18 mouse cellular contexts compared by ENCODE assay signal in genomic region chr1:133844734-133845133, GRCm38 (mm10). TPM values are rescaled to one million over a fixed set of nuclear protein-coding genes. Genes with fewer than 3 reads are reported as not detected.
DNase-seq lines count a peak whose midpoint lies in the region; ATAC-seq lines count a peak whose summit lies in the region.
"Had no signal": no experiment of that assay in that cellular context is flagged by ENCODE, and none has a peak within 500 bp of the region (broad histone marks: within the 10 kb centered on the region; RNA-seq: fewer than 3 reads in every experiment).

No protein-coding gene starts in this region.

- peak overlapping the region; percentile 37 for H3K9ac ChIP-seq in liver, embryonic 13.5 days
- H3K9ac ChIP-seq in liver, embryonic 11.5 days (ENCODE audit: low read depth, low read length) = no peak overlapping the region
- no peak overlapping the region for H3K9ac ChIP-seq in forebrain, embryonic 12.5 days
- H3K9ac ChIP-seq: heart, embryonic 13.5 days had no signal

- 30% methylated on average over 9 of the region's 9 CpGs for WGBS in heart, embryonic 10.5 days
- WGBS in liver, embryonic 13.5 days (ENCODE audit: insufficient replicate concordance) = 43% methylated on average over 9 of the region's 9 CpGs
- 36% methylated on average over 9 of the region's 9 CpGs for WGBS in liver, embryonic 11.5 days
- 30% methylated on average over 9 of the region's 9 CpGs for WGBS in embryonic facial prominence, embryonic 10.5 days
- WGBS in forebrain, embryonic 12.5 days = 40% methylated on average over 9 of the region's 9 CpGs

- ATAC-seq in liver, embryonic 13.5 days (ENCODE audit: low read depth) = no peak
- no peak for ATAC-seq in liver, embryonic 11.5 days (replicated peaks; ENCODE audit: low FRiP score)
- ATAC-seq in megakaryocyte progenitor cell, adult 5-6 weeks (replicated peaks; ENCODE audit: poor library complexity) = 0 out of 2 replicates have a peak, but pooled peaks have one; percentile 36
- ATAC-seq in forebrain, embryonic 12.5 days (ENCODE audit: low FRiP score) = no peak
- ATAC-seq: forebrain, embryonic 16.5 days had no signal

- H3K27ac ChIP-seq in heart, embryonic 10.5 days = 0 out of 2 replicates have a peak overlapping the region, but pooled peaks have one; percentile 1
- H3K27ac ChIP-seq in liver, embryonic 13.5 days = peak overlapping the region; percentile 80
- no peak overlapping the region for H3K27ac ChIP-seq in liver, embryonic 11.5 days (ENCODE audit: low read depth, low read length)
- H3K27ac ChIP-seq in embryonic facial prominence, embryonic 10.5 days (replicated peaks) = 0 out of 2 replicates have a peak overlapping the region, but pooled peaks have one; percentile 7
- H3K27ac ChIP-seq in forebrain, embryonic 12.5 days = no peak overlapping the region
- H3K27ac ChIP-seq: forebrain, embryonic 10.5 days; heart, embryonic 13.5 days had no signal

- H3K4me1 ChIP-seq in heart, embryonic 10.5 days = peaks cover 49% of the 10 kb centered on the region
- H3K4me1 ChIP-seq in liver, embryonic 13.5 days (replicated peaks) = peaks cover 47% of the 10 kb centered on the region
- peaks cover 31% of the 10 kb centered on the region for H3K4me1 ChIP-seq in liver, embryonic 11.5 days (replicated peaks; ENCODE audit: control insufficient read depth, insufficient read depth, low read length)
- H3K4me1 ChIP-seq in embryonic facial prominence, embryonic 10.5 days = peaks cover 64% of the 10 kb centered on the region
- H3K4me1 ChIP-seq in forebrain, embryonic 12.5 days = peaks cover 22% of the 10 kb centered on the region

- no peak overlapping the region for H3K4me2 ChIP-seq in liver, embryonic 13.5 days
- H3K4me2 ChIP-seq in liver, embryonic 11.5 days = no peak overlapping the region
- H3K4me2 ChIP-seq in forebrain, embryonic 12.5 days = no peak overlapping the region
- H3K4me2 ChIP-seq: heart, embryonic 13.5 days had no signal

- DNase-seq in heart, embryonic 10.5 days (ENCODE audit: low spot score) = no peak
- no peak for DNase-seq in heart, adult 11 months
- DNase-seq in liver, embryonic 13.5 days = no peak
- no peak for DNase-seq in liver, embryonic 11.5 days (ENCODE audit: low spot score)
- DNase-seq in embryonic facial prominence, embryonic 10.5 days (ENCODE audit: low spot score) = no peak
- DNase-seq: adrenal gland, adult 2 months; adrenal gland, postnatal 25 days; cerebellum, adult 18-20 months; cerebellum, adult 9-11 months; cerebellum, postnatal 36 days; gastrocnemius, postnatal 10 days; heart, postnatal 36 days had no signal

- no peaks in the 10 kb centered on the region for H3K36me3 ChIP-seq in heart, embryonic 10.5 days
- no peaks in the 10 kb centered on the region for H3K36me3 ChIP-seq in liver, embryonic 13.5 days
- H3K36me3 ChIP-seq in liver, embryonic 11.5 days (ENCODE audit: control insufficient read depth, insufficient read depth, low read length) = no peaks in the 10 kb centered on the region
- H3K36me3 ChIP-seq in embryonic facial prominence, embryonic 10.5 days (replicated peaks) = no peaks in the 10 kb centered on the region
- H3K36me3 ChIP-seq in forebrain, embryonic 12.5 days (replicated peaks) = no peaks in the 10 kb centered on the region
- H3K36me3 ChIP-seq: forebrain, embryonic 10.5 days; heart, embryonic 13.5 days had no signal

- no peaks in the 10 kb centered on the region for H3K9me3 ChIP-seq in heart, embryonic 10.5 days
- H3K9me3 ChIP-seq in liver, embryonic 13.5 days (replicated peaks) = no peaks in the 10 kb centered on the region; the same call in 1 of the 2 replicates
- no peaks in the 10 kb centered on the region; the same call in 1 of the 2 replicates for H3K9me3 ChIP-seq in liver, embryonic 11.5 days (ENCODE audit: control insufficient read depth, low read length)
- H3K9me3 ChIP-seq in embryonic facial prominence, embryonic 10.5 days = no peaks in the 10 kb centered on the region
- H3K9me3 ChIP-seq in forebrain, embryonic 12.5 days = no peaks in the 10 kb centered on the region
- H3K9me3 ChIP-seq: forebrain, embryonic 10.5 days; heart, embryonic 13.5 days had no signal

- H3K4me3 ChIP-seq in heart, embryonic 10.5 days = no peak overlapping the region; the same call in 1 of the 2 replicates
- no peak overlapping the region for H3K4me3 ChIP-seq in liver, embryonic 13.5 days (replicated peaks)
- no peak overlapping the region for H3K4me3 ChIP-seq in liver, embryonic 11.5 days (ENCODE audit: low read depth, low read length)
- H3K4me3 ChIP-seq in embryonic facial prominence, embryonic 10.5 days = no peak overlapping the region
- no peak overlapping the region for H3K4me3 ChIP-seq in forebrain, embryonic 12.5 days (replicated peaks)
- H3K4me3 ChIP-seq: erythroblast, embryonic 14.5 days; forebrain, embryonic 10.5 days; heart, embryonic 13.5 days had no signal

- peaks cover 7% of the 10 kb centered on the region; the same call in 1 of the 2 replicates for H3K27me3 ChIP-seq in heart, embryonic 10.5 days (ENCODE audit: insufficient read depth, poor library complexity, severe bottlenecking)
- no peaks in the 10 kb centered on the region for H3K27me3 ChIP-seq in liver, embryonic 13.5 days
- H3K27me3 ChIP-seq in liver, embryonic 11.5 days (replicated peaks; ENCODE audit: control insufficient read depth, insufficient read depth, low read length) = no peaks in the 10 kb centered on the region
- H3K27me3 ChIP-seq in embryonic facial prominence, embryonic 10.5 days (replicated peaks; ENCODE audit: low read depth, poor library complexity, severe bottlenecking) = no peaks in the 10 kb centered on the region
- 0 out of 2 replicates have a peak, but pooled peaks cover 4% of the 10 kb centered on the region for H3K27me3 ChIP-seq in forebrain, embryonic 12.5 days

RNA-seq across cellular contexts. Expression of gene Atp2b4, which starts 43.9 kb away (rescaled TPM):
- 15.2 and 26.4 TPM in 2 replicates for polyA plus RNA-seq in heart, embryonic 10.5 days (2016; fragmentation: Nextera tagmentation; extraction: Ambion mirVana)
- polyA plus RNA-seq in liver, embryonic 13.5 days (2015; fragmentation: Nextera tagmentation; extraction: Ambion mirVana) = 27.5 and 28.8 TPM in 2 replicates
- polyA plus RNA-seq in liver, embryonic 11.5 days (2014; fragmentation: Nextera tagmentation; extraction: Ambion mirVana) = 17.1 and 19.6 TPM in 2 replicates
- polyA plus RNA-seq in embryonic facial prominence, embryonic 10.5 days (2016; fragmentation: Nextera tagmentation; extraction: Ambion mirVana) = 4.7 and 5.2 TPM in 2 replicates
- 33.6 and 40.5 TPM in 2 replicates for total RNA-seq in megakaryocyte progenitor cell, adult 5-6 weeks (2015)
- total RNA-seq in megakaryocyte progenitor cell, adult 5-6 weeks (2017) = 30.7 and 34.7 TPM in 2 replicates
- polyA plus RNA-seq in forebrain, embryonic 12.5 days (2016; fragmentation: Nextera tagmentation; extraction: Ambion mirVana) = 8.5 and 9.2 TPM in 2 replicates

Comparison
In these comparisons a context has a peak if more than half of its experiments do, and no peak if none do; other contexts are left out.
1. H3K27ac ChIP-seq: peak in heart, embryonic 10.5 days (single experiment), liver, embryonic 13.5 days (single experiment) and embryonic facial prominence, embryonic 10.5 days (single experiment); none in liver, embryonic 11.5 days (single experiment) and forebrain, embryonic 12.5 days (single experiment).